Mouse (Mus musculus) testis, adult 2 months (tissue): Measurements from ENCODE around the gene Zc3h12c. TPM values are rescaled to one million over a fixed set of nuclear protein-coding genes. Genes with fewer than 3 reads are reported as not detected.
"Not testable (repeated sequence)": the region's sequence is repeated elsewhere in the genome, so short reads cannot be mapped to it uniquely, and the experiment has no call there.

Source experiments
- H3K27ac ChIP-seq: fragments of 200-500 bp; 2 replicates; pipeline ENCODE4 v1.5.1; 2012; ENCODE audit warnings: low read depth, low read length; ENCODE audit not compliant: control insufficient read depth, insufficient read depth
- H3K27me3 ChIP-seq: fragments of 200-500 bp; 2 replicates; pipeline ENCODE4 v1.6.1; 2012; ENCODE audit warnings: mild to moderate bottlenecking, low read length, moderate library complexity; ENCODE audit not compliant: control insufficient read depth, insufficient read depth
- H3K36me3 ChIP-seq: fragments of 200-500 bp; 2 replicates; pipeline ENCODE4 v1.6.1; 2012; ENCODE audit warnings: mild to moderate bottlenecking, low read length; ENCODE audit not compliant: control insufficient read depth, insufficient read depth
- H3K4me1 ChIP-seq: fragments of 200-500 bp; 2 replicates; pipeline ENCODE4 v1.6.1; 2012; ENCODE audit warnings: low read length; ENCODE audit not compliant: control insufficient read depth, insufficient read depth
- H3K4me3 ChIP-seq: fragments of 200-500 bp; 2 replicates; pipeline ENCODE4 v1.5.1; 2012; ENCODE audit warnings: low read depth, mild to moderate bottlenecking, low read length, moderate library complexity, mixed read lengths; ENCODE audit not compliant: control insufficient read depth
- CTCF ChIP-seq: fragments of 200-500 bp; IDR thresholded peaks from 2 replicates; pipeline ENCODE4 v1.5.1; 2012; ENCODE audit warnings: low read depth, mild to moderate bottlenecking, inconsistent platforms, low read length, moderate library complexity; ENCODE audit not compliant: control insufficient read depth, insufficient read depth, insufficient replicate concordance
- POLR2A ChIP-seq: fragments of 200-500 bp; IDR thresholded peaks from 2 replicates; pipeline ENCODE4 v1.6.1; 2012; ENCODE audit warnings: low read depth, mild to moderate bottlenecking, inconsistent platforms, low read length, moderate library complexity; ENCODE audit not compliant: control insufficient read depth
- polyA plus RNA-seq: library from polyadenylated mRNA; depleted of rRNA; stranded (reverse); fragments of >200 nt; gene quantifications from 2 replicates; pipeline ENCODE4 v1.2.3, GENCODE M21; 2012; rRNA removed

The Zc3h12c gene
- polyA plus RNA-seq, 1 experiment: 2.1 TPM

GRCm38 (mm10) chr9:52072202-52072601 is 96.2 kb downstream of the Zc3h12c start:
- no peaks in the 10 kb centered on the region for H3K4me1 ChIP-seq
- TF ChIP-seq POLR2A (no peak), CTCF (no peak)
- H3K4me3 ChIP-seq: no peak overlapping the region
- peaks cover 1% of the 10 kb centered on the region; the same call in 1 of the 2 replicates for H3K36me3 ChIP-seq
- no peak overlapping the region for H3K27ac ChIP-seq
- no peaks in the 10 kb centered on the region for H3K27me3 ChIP-seq

GRCm38 (mm10) chr9:52071352-52071751 is 97.0 kb downstream of the Zc3h12c start:
- H3K4me3 ChIP-seq, H3K27ac ChIP-seq, H3K36me3 ChIP-seq: not testable (repeated sequence)

GRCm38 (mm10) chr9:52070052-52070451 is 98.3 kb downstream of the Zc3h12c start:
- Histone ChIP-seq H3K4me1 (no peaks in the 10 kb centered on the region), H3K4me3 (no peak overlapping the region), H3K27me3 (no peaks in the 10 kb centered on the region), H3K27ac (no peak overlapping the region), H3K36me3 (peaks cover 2% of the 10 kb centered on the region; the same call in 1 of the 2 replicates)
- TF ChIP-seq CTCF (no peak), POLR2A (no peak)

More at GRCm38 (mm10) chr9:52071352-52071751, 97.0 kb downstream of the Zc3h12c start:
- not testable (repeated sequence) for H3K27me3 ChIP-seq, H3K4me1 ChIP-seq

Other genes with a start within 250 kb of the Zc3h12c start
- gene Fdx1, start 205.0 kb downstream of the Zc3h12c start, polyA plus RNA-seq: 57.4 and 58.6 TPM in 2 replicates
- 13.8 and 17.9 TPM in 2 replicates for gene Rdx, start 121.4 kb downstream of the Zc3h12c start, polyA plus RNA-seq